Mouse (Mus musculus): ENCODE measurements around the gene Gm7980.
"Not testable (repeated sequence)": the region's sequence is repeated elsewhere in the genome, so short reads cannot be mapped to it uniquely, and the experiment has no call there.

Gm7980 gene

GRCm38 (mm10) chr14:41907190-41907589 is at the start of gene Gm7980:
Gm7980 (minus strand) TSS chr14:41907290.
- DNase-seq (ENCODE audit: low read depth, low spot score): not testable (repeated sequence)

- DNase-seq (ENCODE audit: low read depth, low spot score): not testable (repeated sequence)
These were observed 36.6 kb upstream of the Gm7980 start, which contains the start of gene 1700024B05Rik for GRCm38 (mm10) chr14:41943695-41944094. 1700024B05Rik (plus strand) TSS chr14:41943995.

GRCm38 (mm10) chr14:41924649-41925048 is 17.6 kb upstream of the Gm7980 start, which contains the start of gene 1700049E17Rik1:
1700049E17Rik1 (plus strand) TSS chr14:41924949.
- DNase-seq (ENCODE audit: low read depth, low spot score): not testable (repeated sequence)
